Mouse (Mus musculus): ENCODE measurements around the gene Stxbp3. TPM values are rescaled to one million over a fixed set of nuclear protein-coding genes. Genes with fewer than 3 reads are reported as not detected.

Stxbp3 gene
- polyA plus RNA-seq, 1 experiment, result 12.3 TPM

- H3K27me3 ChIP-seq (ENCODE audit: control insufficient read depth, insufficient read depth, insufficient read length), result no peaks in the 10 kb centered on the region
- H3ac ChIP-seq (ENCODE audit: control insufficient read depth, insufficient read length, low read depth), result no peak overlapping the region
- H3K36me3 ChIP-seq (ENCODE audit: control insufficient read depth, insufficient read depth), result peaks cover 77% of the 10 kb centered on the region
- H3K79me2 ChIP-seq (ENCODE audit: control insufficient read depth, insufficient read depth), result no peaks in the 10 kb centered on the region
- no peak overlapping the region for H3K4me3 ChIP-seq (ENCODE audit: insufficient read depth, poor library complexity, severe bottlenecking)
- TF ChIP-seq CTCF (IDR thresholded peaks at IDR 0.05; ENCODE audit: control insufficient read depth, insufficient read depth, insufficient read length), result no peak
- no peak for TF ChIP-seq CEBPB (IDR thresholded peaks at IDR 0.05; ENCODE audit: low read depth)
- TF ChIP-seq MYOG (IDR thresholded peaks at IDR 0.05; ENCODE audit: control insufficient read depth, extremely low read depth, insufficient read length), result no peak
- TF ChIP-seq USF1 (IDR thresholded peaks at IDR 0.05; ENCODE audit: low read depth), result no peak
- no peak for TF ChIP-seq MAX (IDR thresholded peaks at IDR 0.05)
- no peak for TF ChIP-seq MYOD1 (IDR thresholded peaks at IDR 0.05; ENCODE audit: control insufficient read depth, insufficient read length, low read depth)
- TF ChIP-seq FOSL1 (IDR thresholded peaks at IDR 0.05; ENCODE audit: insufficient read depth, low read length, poor library complexity, severe bottlenecking), result no peak
- no peaks in the 10 kb centered on the region for H3K79me3 ChIP-seq (ENCODE audit: low read depth)
These were observed 45.5 kb downstream of the Stxbp3 start for GRCm38 (mm10) chr3:108794780-108795179.

- no peak overlapping the region for H3ac ChIP-seq (ENCODE audit: control insufficient read depth, insufficient read length, low read depth)
- no peak overlapping the region for H3K4me3 ChIP-seq (ENCODE audit: insufficient read depth, poor library complexity, severe bottlenecking)
- H3K79me2 ChIP-seq (ENCODE audit: control insufficient read depth, insufficient read depth), result no peaks in the 10 kb centered on the region
- H3K79me3 ChIP-seq (ENCODE audit: low read depth), result no peaks in the 10 kb centered on the region
- TF ChIP-seq USF1 (IDR thresholded peaks at IDR 0.05; ENCODE audit: low read depth), result no peak
- TF ChIP-seq FOSL1 (IDR thresholded peaks at IDR 0.05; ENCODE audit: insufficient read depth, low read length, poor library complexity, severe bottlenecking), result no peak
- TF ChIP-seq CTCF (IDR thresholded peaks at IDR 0.05; ENCODE audit: control insufficient read depth, insufficient read depth, insufficient read length), result no peak
- no peak for TF ChIP-seq MAX (IDR thresholded peaks at IDR 0.05)
- no peak for TF ChIP-seq MYOG (IDR thresholded peaks at IDR 0.05; ENCODE audit: control insufficient read depth, extremely low read depth, insufficient read length)
- TF ChIP-seq MYOD1 (IDR thresholded peaks at IDR 0.05; ENCODE audit: control insufficient read depth, insufficient read length, low read depth), result no peak
- TF ChIP-seq CEBPB (IDR thresholded peaks at IDR 0.05; ENCODE audit: low read depth), result no peak
- no peaks in the 10 kb centered on the region for H3K27me3 ChIP-seq (ENCODE audit: control insufficient read depth, insufficient read depth, insufficient read length)
- H3K36me3 ChIP-seq (ENCODE audit: control insufficient read depth, insufficient read depth), result peaks cover 54% of the 10 kb centered on the region
These were observed 47.9 kb downstream of the Stxbp3 start for GRCm38 (mm10) chr3:108792420-108792819.

GRCm38 (mm10) chr3:108791054-108791706, 49.1 kb downstream of the Stxbp3 start:
- Histone ChIP-seq H3K4me3 (ENCODE audit: insufficient read depth, poor library complexity, severe bottlenecking) (no peak overlapping the region), H3ac (ENCODE audit: control insufficient read depth, insufficient read length, low read depth) (no peak overlapping the region), H3K79me3 (ENCODE audit: low read depth) (no peaks in the 10 kb centered on the region), H3K36me3 (ENCODE audit: control insufficient read depth, insufficient read depth) (peaks cover 42% of the 10 kb centered on the region), H3K79me2 (ENCODE audit: control insufficient read depth, insufficient read depth) (no peaks in the 10 kb centered on the region), H3K27me3 (ENCODE audit: control insufficient read depth, insufficient read depth, insufficient read length) (no peaks in the 10 kb centered on the region)
- TF ChIP-seq FOSL1 (IDR thresholded peaks at IDR 0.05; ENCODE audit: insufficient read depth, low read length, poor library complexity, severe bottlenecking), result no peak
- no peak for TF ChIP-seq MYOG (IDR thresholded peaks at IDR 0.05; ENCODE audit: control insufficient read depth, extremely low read depth, insufficient read length)
- TF ChIP-seq MYOD1 (IDR thresholded peaks at IDR 0.05; ENCODE audit: control insufficient read depth, insufficient read length, low read depth), result no peak
- TF ChIP-seq CTCF (IDR thresholded peaks at IDR 0.05; ENCODE audit: control insufficient read depth, insufficient read depth, insufficient read length), result no peak
- TF ChIP-seq CEBPB (IDR thresholded peaks at IDR 0.05; ENCODE audit: low read depth), result no peak
- TF ChIP-seq USF1 (IDR thresholded peaks at IDR 0.05; ENCODE audit: low read depth), result no peak
- no peak for TF ChIP-seq MAX (IDR thresholded peaks at IDR 0.05)

GRCm38 (mm10) chr3:108790499-108790898, 49.8 kb downstream of the Stxbp3 start:
- no peak for TF ChIP-seq CEBPB (IDR thresholded peaks at IDR 0.05; ENCODE audit: low read depth)
- TF ChIP-seq FOSL1 (IDR thresholded peaks at IDR 0.05; ENCODE audit: insufficient read depth, low read length, poor library complexity, severe bottlenecking), result no peak
- TF ChIP-seq MYOG (IDR thresholded peaks at IDR 0.05; ENCODE audit: control insufficient read depth, extremely low read depth, insufficient read length), result no peak
- TF ChIP-seq CTCF (IDR thresholded peaks at IDR 0.05; ENCODE audit: control insufficient read depth, insufficient read depth, insufficient read length), result no peak
- no peak for TF ChIP-seq MAX (IDR thresholded peaks at IDR 0.05)
- no peak for TF ChIP-seq MYOD1 (IDR thresholded peaks at IDR 0.05; ENCODE audit: control insufficient read depth, insufficient read length, low read depth)
- TF ChIP-seq USF1 (IDR thresholded peaks at IDR 0.05; ENCODE audit: low read depth), result no peak
- Histone ChIP-seq H3K4me3 (ENCODE audit: insufficient read depth, poor library complexity, severe bottlenecking) (no peak overlapping the region), H3K79me2 (ENCODE audit: control insufficient read depth, insufficient read depth) (no peaks in the 10 kb centered on the region), H3ac (ENCODE audit: control insufficient read depth, insufficient read length, low read depth) (no peak overlapping the region), H3K79me3 (ENCODE audit: low read depth) (no peaks in the 10 kb centered on the region), H3K27me3 (ENCODE audit: control insufficient read depth, insufficient read depth, insufficient read length) (no peaks in the 10 kb centered on the region), H3K36me3 (ENCODE audit: control insufficient read depth, insufficient read depth) (peaks cover 36% of the 10 kb centered on the region)

GRCm38 (mm10) chr3:108789299-108789698, 51.0 kb downstream of the Stxbp3 start:
- Histone ChIP-seq H3K79me3 (ENCODE audit: low read depth) (no peaks in the 10 kb centered on the region), H3K27me3 (ENCODE audit: control insufficient read depth, insufficient read depth, insufficient read length) (no peaks in the 10 kb centered on the region), H3K4me3 (ENCODE audit: insufficient read depth, poor library complexity, severe bottlenecking) (no peak overlapping the region), H3K79me2 (ENCODE audit: control insufficient read depth, insufficient read depth) (no peaks in the 10 kb centered on the region), H3ac (ENCODE audit: control insufficient read depth, insufficient read length, low read depth) (no peak overlapping the region), H3K36me3 (ENCODE audit: control insufficient read depth, insufficient read depth) (peaks cover 24% of the 10 kb centered on the region)
- TF ChIP-seq MYOG (IDR thresholded peaks at IDR 0.05; ENCODE audit: control insufficient read depth, extremely low read depth, insufficient read length), result no peak
- TF ChIP-seq USF1 (IDR thresholded peaks at IDR 0.05; ENCODE audit: low read depth), result no peak
- TF ChIP-seq MAX (IDR thresholded peaks at IDR 0.05), result no peak

GRCm38 (mm10) chr3:108788455-108788794, 51.9 kb downstream of the Stxbp3 start:
- Histone ChIP-seq H3ac (ENCODE audit: control insufficient read depth, insufficient read length, low read depth) (no peak overlapping the region), H3K36me3 (ENCODE audit: control insufficient read depth, insufficient read depth) (peaks cover 16% of the 10 kb centered on the region), H3K79me3 (ENCODE audit: low read depth) (no peaks in the 10 kb centered on the region), H3K27me3 (ENCODE audit: control insufficient read depth, insufficient read depth, insufficient read length) (no peaks in the 10 kb centered on the region), H3K79me2 (ENCODE audit: control insufficient read depth, insufficient read depth) (no peaks in the 10 kb centered on the region), H3K4me3 (ENCODE audit: insufficient read depth, poor library complexity, severe bottlenecking) (no peak overlapping the region)
- TF ChIP-seq MYOD1 (IDR thresholded peaks at IDR 0.05; ENCODE audit: control insufficient read depth, insufficient read length, low read depth) (no peak), MAX (IDR thresholded peaks at IDR 0.05) (no peak), FOSL1 (IDR thresholded peaks at IDR 0.05; ENCODE audit: insufficient read depth, low read length, poor library complexity, severe bottlenecking) (no peak), CTCF (IDR thresholded peaks at IDR 0.05; ENCODE audit: control insufficient read depth, insufficient read depth, insufficient read length) (no peak), MYOG (IDR thresholded peaks at IDR 0.05; ENCODE audit: control insufficient read depth, extremely low read depth, insufficient read length) (no peak), CEBPB (IDR thresholded peaks at IDR 0.05; ENCODE audit: low read depth) (no peak)

Measured in C2C12 (cell line).